Mouse (Mus musculus): ENCODE measurements around the gene Tlr5.

GRCm38 (mm10) chr1:182958824-182959223, 4.2 kb downstream of the Tlr5 start:
- TF ChIP-seq POLR2A (IDR thresholded peaks at IDR 0.05; ENCODE audit: low read depth, low read length) (no peak), CTCF (IDR thresholded peaks at IDR 0.05; ENCODE audit: borderline replicate concordance, insufficient read depth, low read length) (no peak)
